Mouse (Mus musculus) cerebral cortex, adult 2 months (tissue): ENCODE results near the gene Rhoh.

Experiments
- WGBS: fragments of 180-500 bp; shearing (Covaris S2); methylation state at CpG from one replicate; pipeline ENCODE4 v1.1.7; 2018; 5-methylcytosine and 5-hydroxymethylcytosine counted together

Gene Rhoh

DNA sequence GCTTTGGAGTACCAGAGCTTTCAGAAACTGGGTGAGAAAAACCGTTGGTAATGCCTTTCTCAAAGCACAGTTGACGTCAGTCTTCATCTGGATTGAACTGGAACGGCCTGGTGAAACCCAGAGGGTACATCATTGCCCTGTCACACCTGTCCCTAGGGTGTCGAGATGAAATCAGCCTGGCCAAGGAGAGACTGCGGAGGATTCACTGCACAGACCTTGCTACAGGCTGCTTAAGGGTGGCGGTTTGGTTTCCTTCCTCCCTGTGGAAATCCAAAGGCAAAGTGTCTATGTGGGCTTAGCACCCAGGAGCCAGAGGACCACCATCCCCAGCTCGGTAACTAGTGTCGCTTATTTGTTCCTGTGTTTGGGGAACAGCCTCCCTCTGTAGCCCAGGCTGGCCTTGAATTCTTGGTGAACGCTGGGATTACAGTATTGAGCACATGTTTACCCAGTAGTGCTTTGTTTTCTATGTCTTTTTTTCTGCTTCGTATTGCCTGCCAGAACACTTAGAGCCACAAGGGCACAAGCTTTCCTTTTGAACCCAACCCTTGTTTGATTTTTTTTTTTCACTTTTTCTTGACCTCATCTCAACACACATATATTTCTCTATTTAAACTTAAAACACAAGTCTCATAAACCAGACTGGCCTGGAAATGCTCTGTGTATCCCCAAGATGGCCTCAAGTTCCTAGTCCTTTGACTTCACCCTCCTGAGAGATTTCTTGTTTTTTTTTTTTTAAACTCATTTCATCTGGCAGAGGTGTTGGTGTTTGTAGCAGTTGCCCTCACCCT is at the start of gene Rhoh:
Rhoh (plus strand) TSS at position 60 of the 791 bp plus-strand sequence.
- 87% methylated on average over 10 of the region's 10 CpGs for WGBS

DNA sequence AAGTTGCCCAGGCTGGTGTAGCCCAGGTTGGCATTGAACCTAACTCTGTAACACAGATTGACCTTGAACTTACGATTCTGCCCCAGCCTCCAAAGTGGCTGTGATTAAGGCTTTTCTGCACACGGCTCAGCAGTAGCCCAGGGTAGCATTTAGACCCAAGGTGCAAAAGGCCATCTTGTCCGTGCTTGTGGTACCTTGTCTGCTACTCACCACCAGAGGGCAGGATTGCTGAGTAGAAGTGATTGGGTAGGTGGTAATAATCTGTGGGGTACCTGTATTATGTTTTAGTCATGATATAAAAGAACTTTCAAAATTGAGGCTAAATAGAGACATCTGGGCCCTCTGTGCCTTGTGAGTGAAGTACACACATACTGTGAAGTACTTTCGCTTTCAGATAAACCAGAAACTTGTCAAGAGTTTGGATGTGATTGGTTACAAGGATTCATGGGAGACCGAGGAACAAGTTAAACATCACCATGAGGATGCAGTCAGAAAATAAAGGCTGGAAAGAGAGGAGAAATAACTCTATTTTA is 37.3 kb upstream of the Rhoh start:
- 84% methylated on average over 5 of the region's 5 CpGs for WGBS

DNA sequence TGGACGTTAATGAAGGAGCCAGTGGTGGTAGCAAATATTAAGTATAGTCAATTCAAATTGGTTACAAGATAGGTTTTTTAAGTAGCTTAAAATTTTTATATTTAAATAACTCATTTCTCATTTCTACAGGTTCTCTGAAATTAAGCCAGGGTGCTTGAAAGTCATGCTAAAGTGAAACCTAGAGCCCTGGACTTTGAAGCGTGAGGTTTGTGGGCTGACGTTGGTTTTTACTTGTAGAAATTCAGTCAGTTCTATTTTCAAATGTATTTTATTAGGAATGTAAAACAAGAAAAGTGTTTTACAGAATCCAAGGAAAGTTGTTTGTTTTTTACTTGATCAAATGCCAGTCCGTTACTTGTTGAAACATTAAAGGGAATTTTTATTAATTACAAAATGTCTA is 34.5 kb upstream of the Rhoh start:
- WGBS, result 96% methylated on average over 4 of the region's 4 CpGs

DNA sequence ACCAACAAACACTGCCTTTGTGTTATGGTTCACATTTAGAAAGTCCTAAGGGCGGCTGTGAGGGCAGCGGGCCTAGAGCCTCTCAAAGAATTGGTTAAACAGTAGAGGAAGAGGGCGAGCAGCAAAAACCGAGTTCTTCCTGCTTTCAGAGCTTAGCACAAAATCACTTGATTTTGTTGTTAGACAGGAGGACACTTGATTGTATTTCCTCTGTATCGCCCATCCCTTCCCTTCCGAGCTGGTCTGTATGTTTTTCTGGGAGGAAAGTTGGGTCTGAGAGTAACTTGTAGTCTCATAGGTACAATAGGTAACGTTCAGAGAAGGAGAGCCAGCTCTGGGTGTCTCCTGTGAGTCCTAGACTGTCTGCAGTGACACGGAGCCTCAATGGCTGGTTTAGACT is 33.9 kb upstream of the Rhoh start:
- WGBS, result 91% methylated on average over 8 of the region's 8 CpGs

DNA sequence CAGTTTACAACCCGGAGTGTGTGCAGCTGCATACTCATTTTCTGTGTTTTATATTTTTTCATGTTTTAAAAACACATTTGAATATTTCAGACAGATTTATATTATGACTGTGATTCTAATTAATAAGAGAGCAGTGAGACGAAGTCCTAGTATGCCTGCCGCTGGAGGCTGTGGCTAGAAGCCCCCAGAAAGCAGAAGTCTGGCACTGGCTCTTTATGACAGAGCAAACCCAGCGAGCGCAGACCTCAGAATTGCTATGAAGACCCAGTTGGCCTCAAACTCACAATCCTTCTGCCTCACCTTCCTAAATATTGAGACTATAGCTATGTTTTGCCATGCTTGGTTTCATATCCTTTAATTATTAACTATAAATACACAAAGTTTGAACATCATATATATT is 32.8 kb upstream of the Rhoh start:
- 97% methylated on average over 5 of the region's 5 CpGs for WGBS

DNA sequence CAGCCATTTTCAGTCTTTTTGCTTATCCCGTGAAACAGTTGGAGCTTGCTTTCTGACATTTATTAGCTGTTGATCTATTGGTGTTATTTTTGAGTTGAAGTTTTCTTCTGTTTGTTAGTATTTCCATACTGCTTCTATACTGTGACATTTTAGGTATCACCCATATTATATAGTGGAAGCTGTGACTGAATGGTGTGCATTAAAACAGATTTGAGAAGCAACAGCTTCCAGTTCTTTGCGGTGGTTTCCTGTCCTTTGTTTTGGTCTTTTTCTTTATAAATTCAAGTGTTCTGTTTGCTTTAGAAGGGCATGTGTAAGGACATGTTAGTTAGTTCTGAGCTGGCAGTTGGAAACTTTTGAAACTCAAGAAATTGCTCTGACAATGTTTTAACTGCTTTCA is 32.0 kb upstream of the Rhoh start:
- 79% methylated on average over 2 of the region's 2 CpGs for WGBS

DNA sequence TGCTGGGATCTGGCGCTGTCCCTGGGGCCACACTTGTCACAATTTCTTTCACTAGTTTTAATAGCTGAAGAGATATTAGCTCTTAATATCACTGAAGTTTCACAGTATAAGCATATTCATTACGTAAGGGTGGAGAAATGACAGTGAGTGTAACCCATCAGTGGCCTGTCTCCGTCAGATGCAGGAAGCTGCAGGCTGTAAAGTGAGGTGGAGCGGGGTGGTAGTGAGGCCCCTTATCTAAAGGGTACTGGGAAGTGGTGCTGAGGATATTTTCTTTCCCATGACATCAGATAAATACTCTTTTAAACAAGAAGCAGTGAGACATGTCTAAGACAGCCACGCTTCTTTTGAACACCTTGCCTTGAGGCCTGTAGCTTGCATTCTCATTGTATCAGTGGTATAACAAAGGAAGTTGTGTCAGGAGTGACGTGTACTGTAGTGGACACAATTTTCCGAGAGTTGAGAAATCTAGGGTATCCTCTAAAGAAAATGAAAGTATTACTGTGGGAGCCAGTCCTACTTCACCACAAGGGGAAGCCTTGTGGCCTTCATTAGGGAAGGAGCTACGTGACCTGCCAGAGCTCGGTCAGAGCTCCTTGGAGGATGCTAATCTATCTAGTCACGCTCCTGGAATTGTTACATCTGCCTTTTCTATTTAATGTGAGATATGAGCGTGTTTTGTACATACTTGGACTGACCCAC is 28.9 kb upstream of the Rhoh start:
- WGBS, result 92% methylated on average over 11 of the region's 11 CpGs

DNA sequence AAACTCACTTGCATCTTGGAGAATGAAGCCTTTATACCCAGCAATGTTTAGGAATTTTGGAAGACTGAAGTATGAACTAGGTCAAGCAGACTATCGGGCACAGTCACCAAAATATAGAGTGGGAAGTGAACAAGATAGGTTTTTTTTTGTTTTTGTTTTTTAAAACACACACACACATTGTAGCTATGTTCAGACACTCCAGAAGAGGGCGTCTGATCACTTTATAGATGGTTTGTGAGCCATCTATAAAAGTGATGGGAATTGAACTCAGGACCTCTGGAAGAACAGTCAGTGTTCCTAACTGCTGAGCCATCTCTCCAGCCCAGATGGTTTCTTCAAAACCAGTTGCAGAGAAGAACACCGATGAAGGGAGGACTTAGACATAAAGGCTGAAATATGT is 27.9 kb upstream of the Rhoh start:
- WGBS, result 78% methylated on average over 3 of the region's 3 CpGs

DNA sequence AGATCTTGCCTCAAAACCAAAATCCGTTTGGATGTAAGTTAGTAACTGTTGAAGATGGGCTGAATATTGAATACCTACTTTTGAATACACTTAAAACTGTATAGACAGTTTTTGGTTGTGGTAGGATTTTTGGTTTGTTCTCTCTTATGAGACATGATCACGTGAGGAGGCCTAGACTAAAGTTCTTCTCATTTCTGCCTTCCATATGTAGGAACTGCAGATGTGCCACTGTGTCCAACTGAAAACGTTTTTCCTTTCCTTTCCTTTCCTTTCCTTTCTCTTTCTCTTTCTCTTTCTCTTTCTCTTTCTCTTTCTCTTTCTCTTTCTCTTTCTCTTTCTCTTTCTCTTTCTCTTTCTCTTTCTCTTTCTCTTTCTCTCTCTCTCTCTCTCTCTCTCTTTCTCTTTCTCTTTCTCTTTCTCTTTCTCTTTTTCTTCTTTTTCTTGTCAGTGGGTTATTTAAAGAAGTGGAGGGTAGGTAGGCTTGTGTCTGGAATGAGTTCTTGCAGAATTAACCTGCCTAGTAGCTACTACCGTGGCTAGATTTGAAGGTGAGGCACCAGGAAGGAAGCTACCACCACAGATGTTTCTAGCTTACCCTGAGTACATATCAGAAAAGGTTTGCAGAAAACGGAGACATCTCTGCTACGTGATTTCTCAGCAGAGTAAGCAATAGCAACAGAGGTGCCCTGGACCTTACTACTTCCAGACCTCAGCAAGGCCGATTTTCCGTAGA is 27.1 kb upstream of the Rhoh start:
- WGBS, result 94% methylated on average over 8 of the region's 8 CpGs

DNA sequence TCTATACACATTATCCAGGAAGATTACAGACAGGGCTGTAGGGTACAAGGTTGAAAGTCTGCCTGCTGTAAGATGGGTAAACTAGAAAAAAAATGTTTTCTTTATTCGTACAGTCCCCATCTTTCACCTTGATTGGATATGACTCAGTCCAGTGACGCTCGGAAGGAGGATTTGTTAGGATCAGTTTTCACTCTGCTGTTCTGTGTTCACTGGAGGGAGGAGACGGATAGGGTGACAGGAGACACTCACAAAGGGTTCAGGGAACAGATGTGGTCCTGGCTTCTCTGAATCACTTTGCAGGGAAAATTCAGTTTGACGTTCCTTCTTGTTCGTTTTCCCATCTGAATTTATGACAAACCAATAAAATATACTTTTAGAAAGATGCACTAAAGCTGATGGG is 23.0 kb upstream of the Rhoh start:
- 88% methylated on average over 6 of the region's 6 CpGs for WGBS

DNA sequence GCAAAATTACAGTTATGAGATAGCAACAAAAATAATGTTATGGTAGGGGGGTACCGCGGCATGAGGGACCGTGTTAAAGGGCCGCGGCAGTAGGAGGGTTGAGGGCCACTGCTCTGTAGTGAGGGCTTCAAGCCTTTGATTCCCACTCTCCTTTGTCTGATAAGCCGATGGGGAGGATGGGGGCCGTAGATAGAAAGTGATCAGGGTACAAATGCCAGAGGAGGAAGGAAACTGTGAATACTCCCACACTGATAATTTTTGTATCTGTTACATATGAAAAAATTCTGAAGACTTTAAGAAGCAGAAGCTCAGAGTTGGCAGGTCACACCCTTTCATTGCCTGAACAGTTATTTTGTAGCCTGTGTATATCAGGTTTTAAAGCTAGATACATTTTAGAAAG is 18.1 kb upstream of the Rhoh start:
- WGBS, result 89% methylated on average over 7 of the region's 7 CpGs

DNA sequence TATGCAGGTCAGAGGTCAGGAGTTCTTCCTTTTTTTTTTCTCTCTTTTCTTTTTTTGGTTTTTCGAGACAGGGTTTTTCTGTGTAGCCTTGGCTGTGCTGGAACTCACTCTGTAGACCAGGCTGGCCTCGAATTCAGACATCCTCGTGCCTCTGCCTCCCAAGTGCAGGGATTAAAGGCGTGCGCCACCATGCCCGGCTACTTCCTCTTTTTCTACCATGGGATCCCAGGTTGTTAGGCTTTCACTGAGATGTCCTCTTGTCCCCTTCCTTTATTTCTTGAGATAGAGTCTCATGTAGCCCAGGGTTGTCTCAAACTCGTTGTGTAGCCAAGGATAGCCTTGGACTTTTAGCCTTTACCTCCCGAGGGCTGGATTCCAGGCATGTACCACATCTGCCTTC is 14.5 kb upstream of the Rhoh start:
- 85% methylated on average over 8 of the region's 8 CpGs for WGBS

DNA sequence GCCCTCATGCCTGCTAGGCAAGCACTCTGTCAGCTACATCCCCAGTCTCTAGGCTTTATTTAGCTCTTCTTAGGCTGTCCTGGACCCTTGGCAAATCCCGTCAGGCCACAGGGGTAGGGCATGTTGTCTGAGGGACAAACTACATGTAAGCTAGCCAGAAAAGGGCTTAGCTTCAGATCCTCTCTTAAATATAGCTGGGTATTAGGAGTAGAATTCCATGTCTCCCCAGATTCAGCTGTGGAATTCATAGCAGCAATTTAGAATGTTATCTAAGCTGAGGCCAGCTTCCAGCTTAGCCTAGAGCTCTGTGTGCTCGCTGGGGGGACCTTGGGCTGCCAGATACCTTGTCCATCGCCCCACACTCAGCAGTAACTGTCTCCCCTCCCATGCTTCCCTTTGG is 14.1 kb upstream of the Rhoh start:
- 93% methylated on average over 3 of the region's 3 CpGs for WGBS

DNA sequence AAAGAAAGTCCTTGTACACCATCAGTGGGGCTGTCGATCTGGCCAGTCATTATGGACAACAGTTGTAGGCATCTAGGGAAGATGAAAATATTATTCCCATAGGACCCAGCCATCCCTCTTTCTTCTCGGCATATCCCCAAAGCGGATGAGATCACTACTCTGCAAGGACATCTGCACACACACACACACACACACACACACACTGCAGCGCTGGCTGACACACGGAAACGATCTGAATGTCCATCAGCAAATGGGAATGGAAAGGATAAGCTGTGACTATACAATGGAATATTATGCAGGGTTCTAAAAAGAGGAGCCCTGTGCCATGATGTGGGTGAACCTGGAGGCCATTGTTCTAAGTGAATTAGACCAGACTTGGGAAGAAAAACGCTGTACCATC is 13.4 kb upstream of the Rhoh start:
- 81% methylated on average over 7 of the region's 7 CpGs for WGBS

DNA sequence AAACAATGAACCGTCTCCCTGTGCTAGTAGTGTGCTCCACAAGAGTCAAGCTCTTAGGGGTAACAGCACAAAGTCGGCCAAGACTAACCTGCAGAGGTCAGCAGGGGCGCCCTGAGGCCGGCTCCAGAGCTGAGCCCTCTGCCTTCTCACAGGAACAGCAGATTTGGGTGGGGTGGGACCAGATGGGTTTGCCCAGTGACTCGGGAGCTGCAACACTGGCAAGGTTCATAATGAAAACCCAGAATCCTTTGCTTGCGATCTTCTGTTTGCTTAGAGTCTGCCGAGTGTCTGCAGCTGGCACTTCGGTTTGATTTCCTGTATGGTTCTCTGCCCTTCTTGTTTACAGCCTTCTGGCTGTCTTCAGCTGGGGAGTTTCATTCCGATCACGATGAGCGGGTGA is 10.2 kb upstream of the Rhoh start:
- 56% methylated on average over 11 of the region's 11 CpGs for WGBS

DNA sequence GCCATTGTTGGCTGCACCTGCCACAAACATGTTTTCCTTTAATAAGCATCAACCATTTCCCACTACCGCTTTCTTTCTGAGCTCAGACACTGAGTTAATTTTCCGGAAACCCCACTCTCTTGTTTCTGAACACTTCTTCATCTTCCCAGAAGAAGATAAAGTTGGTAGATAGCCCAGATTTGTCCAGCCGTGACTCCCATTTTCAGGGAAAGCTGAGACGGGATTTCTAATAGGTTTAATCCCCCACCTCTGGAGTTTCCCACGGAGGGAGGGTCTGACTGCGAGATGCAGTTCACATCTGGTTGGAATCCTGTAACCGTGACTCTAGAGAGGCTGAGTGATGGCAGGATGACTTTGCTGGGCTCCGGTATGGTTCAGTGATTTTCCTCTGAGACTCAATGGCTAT is 6.2 kb upstream of the Rhoh start:
- 61% methylated on average over 8 of the region's 8 CpGs for WGBS

DNA sequence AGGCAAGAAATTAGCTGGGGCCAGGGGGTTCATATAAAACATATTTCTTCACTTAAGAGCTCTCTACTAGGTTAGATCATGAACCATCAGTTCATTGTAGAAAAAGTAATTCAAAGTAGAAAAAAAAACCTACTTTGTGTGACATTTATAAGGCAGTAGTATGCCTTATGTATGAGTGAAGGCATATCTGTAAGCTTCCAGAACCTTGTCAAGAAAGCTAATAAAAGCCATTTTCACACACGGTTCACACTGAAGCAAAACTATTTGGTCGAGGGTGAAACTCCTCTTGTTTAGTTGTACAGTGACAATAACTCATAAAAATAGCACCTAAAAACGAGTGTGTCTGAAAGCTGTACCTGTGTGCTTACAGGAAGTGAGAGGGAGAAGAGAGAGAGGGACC is 5.4 kb upstream of the Rhoh start:
- 77% methylated on average over 3 of the region's 3 CpGs for WGBS

DNA sequence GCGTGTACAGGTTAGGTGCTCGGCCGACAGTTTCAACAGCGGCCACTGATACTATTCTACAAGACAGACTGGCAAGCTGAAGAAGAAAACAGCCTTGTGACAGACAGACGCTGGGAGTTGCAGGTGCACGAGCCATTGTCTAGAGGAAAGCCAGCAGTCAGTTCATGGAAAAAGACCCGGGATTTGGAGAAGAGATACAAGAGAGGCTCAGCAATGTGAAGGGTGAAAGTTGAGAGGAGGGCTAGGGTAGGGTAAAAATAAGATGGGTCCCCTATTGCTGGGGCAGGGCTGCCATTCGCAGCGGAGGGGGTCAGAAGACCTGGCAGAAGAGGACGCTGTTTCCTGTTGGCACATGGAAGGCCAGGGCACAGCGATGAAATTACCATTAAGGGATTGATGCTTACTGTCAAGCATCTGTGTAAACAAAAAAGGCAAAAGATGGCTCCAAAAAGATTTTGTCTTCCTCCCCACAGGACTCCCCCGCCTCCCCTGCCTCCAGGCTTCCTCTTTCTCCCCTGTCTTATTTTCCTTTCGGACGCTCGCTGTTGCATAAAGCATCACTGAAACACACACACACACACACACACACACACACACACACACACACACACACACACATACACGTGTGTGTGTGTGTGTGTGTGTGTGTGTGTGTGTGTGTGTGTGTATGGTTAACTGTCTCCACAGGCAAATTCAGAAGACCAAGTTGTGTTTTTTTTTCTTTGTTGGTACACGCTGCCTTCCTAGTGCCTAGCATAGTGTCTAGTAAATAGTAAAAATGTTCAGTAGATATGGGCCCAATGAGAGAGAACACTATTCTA is 4.2 kb upstream of the Rhoh start:
- 86% methylated on average over 17 of the region's 17 CpGs for WGBS

DNA sequence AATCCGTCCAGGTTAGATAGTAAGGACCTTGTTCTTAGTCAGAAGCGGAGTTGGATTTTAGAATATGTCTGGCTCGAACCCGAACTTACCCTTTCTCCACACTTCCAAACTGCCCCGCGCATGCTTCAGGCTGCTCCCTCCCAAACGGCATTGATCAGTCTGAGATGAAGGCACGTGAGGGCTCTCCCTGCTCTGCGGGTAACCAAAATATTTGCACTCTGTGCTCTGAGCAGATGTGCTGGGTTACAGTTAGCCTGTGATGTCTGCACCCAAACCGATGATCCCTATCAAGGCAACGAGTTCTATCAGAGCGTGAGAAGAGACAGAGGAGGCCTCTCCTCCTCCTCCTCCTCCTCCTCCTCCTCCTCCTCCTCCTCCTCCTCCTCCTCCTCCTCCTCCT is 3.1 kb upstream of the Rhoh start:
- 85% methylated on average over 12 of the region's 12 CpGs for WGBS

DNA sequence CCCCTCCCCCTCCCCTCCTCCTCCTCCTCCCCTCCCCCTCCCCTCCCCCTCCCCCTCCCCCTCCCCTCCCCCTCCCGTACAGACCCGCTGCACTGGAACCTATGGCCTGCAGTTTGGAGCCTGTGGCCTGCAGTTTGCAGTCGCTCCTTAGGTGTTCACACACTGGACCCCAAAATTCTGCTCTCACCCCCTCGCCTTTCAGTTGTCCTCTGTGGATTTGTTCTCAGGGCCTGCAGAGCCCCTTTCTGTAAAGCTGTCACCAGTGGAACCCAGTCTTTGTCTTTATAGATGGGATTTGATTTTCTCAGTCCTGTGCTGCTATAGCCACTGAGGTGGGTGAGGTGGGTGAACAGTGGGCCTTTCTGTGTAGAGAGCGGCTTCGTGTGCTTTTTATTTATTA is 2.7 kb upstream of the Rhoh start:
- 94% methylated on average over 4 of the region's 6 CpGs for WGBS

DNA sequence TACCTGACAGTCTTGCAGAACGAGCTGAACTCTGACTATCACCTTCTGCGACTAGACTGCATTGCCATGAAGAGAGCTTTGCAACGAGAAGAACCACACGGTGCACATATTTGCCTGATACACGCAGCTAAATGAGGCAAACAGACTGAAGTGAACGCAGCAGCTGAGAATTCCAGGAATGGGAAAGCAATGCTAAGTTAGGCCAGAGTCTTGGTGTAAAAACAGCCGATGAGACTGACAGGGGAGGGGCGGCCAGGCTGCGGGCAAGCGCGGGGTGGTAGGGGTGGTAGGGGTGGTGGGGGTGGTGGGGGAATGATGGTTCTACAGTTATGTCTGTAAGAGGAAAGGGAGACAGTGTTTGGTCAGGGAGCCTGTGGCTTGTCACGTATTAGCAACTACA is 2.1 kb upstream of the Rhoh start:
- 43% methylated on average over 12 of the region's 12 CpGs for WGBS

DNA sequence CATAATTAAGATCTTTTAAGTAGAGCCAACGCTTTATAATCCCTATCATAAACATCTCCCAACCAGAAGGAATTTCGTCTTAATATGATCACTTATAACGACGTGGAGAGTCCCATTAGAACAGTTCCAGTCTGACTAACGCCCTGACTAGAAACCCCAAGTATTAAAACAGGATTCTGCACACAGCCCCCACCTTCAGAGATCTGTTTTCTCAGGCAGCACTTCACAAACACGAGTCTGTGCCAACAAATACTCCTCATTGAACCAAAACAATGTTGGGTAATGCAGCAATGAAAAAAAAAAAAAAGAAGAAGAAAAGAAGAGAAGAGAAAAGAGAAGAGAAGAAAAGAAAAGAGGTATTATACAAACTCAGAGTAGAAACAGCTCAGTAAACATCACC is 1.6 kb upstream of the Rhoh start:
- WGBS, result 65% methylated on average over 6 of the region's 6 CpGs
